Mouse (Mus musculus): ENCODE results near the gene Rbpms2. TPM values are rescaled to one million over a fixed set of nuclear protein-coding genes. Genes with fewer than 3 reads are reported as not detected.

The Rbpms2 gene
- polyA plus RNA-seq, 1 experiment from 2014 or later, result 98.2 TPM

DNA sequence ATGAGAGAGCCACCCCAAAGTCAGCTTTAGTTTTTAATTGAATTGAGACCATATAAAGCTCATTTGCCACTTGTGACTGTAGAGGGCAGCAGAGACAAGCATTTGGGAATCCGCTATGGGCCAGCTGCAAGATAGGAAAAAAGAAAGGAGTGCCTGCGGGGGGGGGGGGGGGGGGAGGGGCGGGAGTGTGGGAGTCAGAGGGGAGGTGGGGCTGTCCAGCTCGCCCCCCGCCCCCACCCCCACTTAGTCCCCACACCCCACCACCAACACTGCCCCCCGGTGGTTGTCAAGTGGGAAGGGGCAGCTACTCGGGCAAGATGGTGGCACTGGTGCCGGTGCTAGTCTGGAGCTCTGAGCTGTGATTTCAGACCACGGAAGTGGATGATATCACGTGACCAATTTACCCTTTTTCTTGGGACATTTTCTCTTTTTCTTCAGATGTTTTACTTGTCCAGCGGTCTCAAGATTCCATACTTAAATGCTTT, 30.6 kb upstream of the Rbpms2 start:
- Histone ChIP-seq H3K27ac (no peak overlapping the region), H3K4me3 (peak overlapping the region; percentile 28), H3K4me2 (peak overlapping the region; percentile 40; the same call in 1 of the 2 replicates), H3K9ac (no peak overlapping the region), H3K4me1 (replicated peaks) (0 out of 2 replicates have a peak, but pooled peaks cover 3% of the 10 kb centered on the region), H3K9me3 (replicated peaks) (no peaks in the 10 kb centered on the region), H3K36me3 (peaks cover 10% of the 10 kb centered on the region; the same call in 1 of the 2 replicates), H3K27me3 (no peaks in the 10 kb centered on the region)
- ATAC-seq (replicated peaks; ENCODE audit: insufficient number of reproducible peaks, insufficient read depth, low FRiP score, low read depth), result no peak
- 38% methylated on average over 6 of the region's 11 CpGs for WGBS

DNA sequence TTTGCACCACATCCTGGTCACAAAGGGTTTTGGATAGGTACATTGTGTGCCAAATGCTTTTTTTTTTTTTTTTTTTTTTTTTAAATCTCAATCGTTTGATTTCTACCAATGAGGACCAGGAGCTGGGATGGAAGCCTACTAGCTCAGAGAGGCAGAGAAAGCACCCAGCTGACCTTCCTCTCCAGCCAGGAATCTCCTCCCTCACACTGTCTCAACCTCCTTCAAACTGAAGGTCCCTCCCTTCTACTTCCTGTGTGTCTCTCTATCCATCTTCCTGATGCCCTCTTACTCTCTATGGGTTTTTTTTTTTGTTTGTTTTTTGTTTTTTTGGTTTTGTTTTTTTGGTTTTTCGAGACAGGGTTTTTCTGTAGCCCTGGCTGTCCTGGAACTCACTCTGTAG, 28.5 kb upstream of the Rbpms2 start:
- 66% methylated on average over 2 of the region's 2 CpGs for WGBS
- no peaks in the 10 kb centered on the region for H3K9me3 ChIP-seq (replicated peaks)
- no peaks in the 10 kb centered on the region for H3K27me3 ChIP-seq
- no peaks in the 10 kb centered on the region for H3K36me3 ChIP-seq
- H3K4me3 ChIP-seq, result no peak overlapping the region
- H3K9ac ChIP-seq, result no peak overlapping the region
- H3K4me1 ChIP-seq (replicated peaks), result peaks cover 7% of the 10 kb centered on the region
- no peak for ATAC-seq (replicated peaks; ENCODE audit: insufficient number of reproducible peaks, insufficient read depth, low FRiP score, low read depth)
- no peak overlapping the region for H3K27ac ChIP-seq
- H3K4me2 ChIP-seq, result no peak overlapping the region

DNA sequence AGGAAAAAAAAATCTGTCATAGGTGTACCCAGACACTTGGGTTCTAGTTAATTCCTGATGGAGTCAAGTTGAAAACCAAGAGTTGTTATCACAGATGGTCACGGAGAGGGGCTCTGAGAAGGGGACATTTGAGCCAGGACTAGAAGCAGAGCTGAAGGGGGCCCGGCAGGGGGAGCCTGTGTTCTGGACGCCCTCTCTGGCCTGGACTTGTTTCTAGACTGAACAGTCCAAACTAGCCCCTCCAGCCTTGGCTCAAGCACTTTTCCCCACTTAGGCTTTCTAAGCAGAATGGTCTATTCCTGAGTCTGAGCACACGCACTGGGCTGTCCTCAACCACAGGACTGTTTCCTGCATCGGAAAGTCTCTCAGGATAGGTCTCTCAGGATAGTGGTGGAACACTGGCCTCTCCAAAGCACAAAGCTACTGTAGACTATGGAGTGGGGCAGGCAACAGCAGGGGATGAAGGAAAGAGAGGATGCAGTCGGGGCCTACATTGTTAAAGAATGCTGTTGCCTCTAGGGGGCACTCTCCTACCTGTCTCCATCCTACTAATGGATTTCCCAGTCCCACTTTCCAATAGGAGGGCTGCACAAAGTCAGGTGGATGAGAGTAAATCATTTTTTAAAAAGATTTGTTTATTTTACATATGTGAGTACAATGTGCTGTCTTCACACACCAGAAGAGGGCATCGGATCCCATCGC, 25.9 kb upstream of the Rbpms2 start:
- ATAC-seq (replicated peaks; ENCODE audit: insufficient number of reproducible peaks, insufficient read depth, low FRiP score, low read depth), result no peak
- Histone ChIP-seq H3K36me3 (no peaks in the 10 kb centered on the region), H3K27me3 (no peaks in the 10 kb centered on the region), H3K4me2 (no peak overlapping the region), H3K27ac (no peak overlapping the region), H3K4me1 (replicated peaks) (peaks cover 15% of the 10 kb centered on the region), H3K4me3 (no peak overlapping the region), H3K9me3 (replicated peaks) (no peaks in the 10 kb centered on the region), H3K9ac (no peak overlapping the region)
- 52% methylated on average over 8 of the region's 8 CpGs for WGBS

DNA sequence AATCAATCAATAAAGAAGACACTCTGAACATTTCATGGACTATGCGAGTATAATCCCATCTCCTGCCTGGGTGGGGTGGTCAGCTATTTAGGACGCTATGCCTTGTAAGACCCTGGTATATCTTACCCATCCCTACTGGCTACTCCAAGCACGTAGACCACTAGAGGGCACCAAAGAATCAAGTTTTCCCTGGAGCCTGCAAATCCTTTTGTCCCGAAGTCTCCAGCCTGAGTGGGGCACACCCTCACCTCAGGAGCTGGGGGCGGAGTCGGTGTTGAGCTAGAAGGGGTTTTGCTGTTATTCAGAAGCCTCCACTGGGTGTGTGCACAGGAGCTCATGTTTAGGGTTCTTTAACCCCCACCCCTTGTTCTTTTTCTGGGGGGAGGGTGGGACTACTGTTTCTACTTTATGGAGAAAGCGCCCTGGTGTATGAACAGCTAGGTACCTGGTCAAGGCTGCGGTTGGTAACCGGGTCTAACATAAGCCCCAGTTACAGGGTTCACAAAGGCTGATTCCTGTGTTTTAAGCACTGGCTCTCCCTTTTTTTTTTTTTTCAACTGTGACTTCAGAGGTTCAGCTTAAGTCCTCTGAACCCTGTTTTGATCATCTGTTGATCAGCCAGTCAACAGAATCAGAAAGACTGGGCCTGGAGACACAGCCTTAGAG, 23.8 kb upstream of the Rbpms2 start:
- H3K36me3 ChIP-seq, result no peaks in the 10 kb centered on the region
- H3K4me1 ChIP-seq (replicated peaks), result peaks cover 12% of the 10 kb centered on the region
- H3K9me3 ChIP-seq (replicated peaks), result no peaks in the 10 kb centered on the region
- H3K9ac ChIP-seq, result no peak overlapping the region
- 6% methylated on average over 9 of the region's 9 CpGs for WGBS
- ATAC-seq (replicated peaks; ENCODE audit: insufficient number of reproducible peaks, insufficient read depth, low FRiP score, low read depth), result peak; percentile 36; the same call in 1 of the 2 replicates
- peak overlapping the region; percentile 12; the same call in 1 of the 2 replicates for H3K4me3 ChIP-seq
- H3K4me2 ChIP-seq, result peak overlapping the region; percentile 53
- no peak overlapping the region for H3K27ac ChIP-seq
- H3K27me3 ChIP-seq, result no peaks in the 10 kb centered on the region

DNA sequence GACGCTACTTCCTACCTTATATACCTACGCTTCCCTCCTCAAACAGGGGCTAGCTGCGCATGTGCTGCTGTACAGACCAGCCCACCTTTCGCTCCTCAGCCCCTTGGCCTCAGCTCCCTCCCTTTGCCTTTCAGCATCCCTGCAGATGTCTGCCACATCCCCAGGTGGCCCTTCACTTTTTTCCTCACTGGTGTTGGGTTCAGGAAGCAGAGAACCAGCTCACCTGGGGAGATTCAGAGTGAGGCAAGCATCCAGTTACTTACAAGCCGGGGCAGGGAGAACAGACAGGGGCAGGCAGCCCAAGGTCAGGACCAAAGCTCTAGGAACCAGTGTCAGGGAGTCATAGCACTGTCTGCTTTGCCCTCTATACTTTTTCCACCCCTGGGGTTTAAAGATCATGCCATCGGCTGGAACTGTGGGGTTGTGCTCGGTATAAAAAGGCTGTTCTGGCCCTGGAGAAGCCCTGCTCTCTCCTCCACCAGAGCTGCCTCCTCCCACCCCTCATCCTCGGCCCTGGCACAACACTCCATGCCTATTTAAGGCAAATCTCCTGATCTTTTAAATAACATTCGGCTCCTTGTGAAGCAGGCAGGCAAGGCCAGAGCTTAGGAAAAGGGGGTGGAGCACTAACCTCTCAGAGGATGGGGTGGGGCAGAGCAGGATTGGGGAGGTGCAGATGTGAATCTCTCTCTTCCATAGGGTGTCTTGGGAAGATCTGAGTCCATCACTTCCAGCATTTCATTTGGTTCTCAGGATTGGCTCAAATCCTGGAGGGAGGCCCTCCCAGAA, 22.9 kb upstream of the Rbpms2 start:
- ATAC-seq (replicated peaks; ENCODE audit: insufficient number of reproducible peaks, insufficient read depth, low FRiP score, low read depth), result no peak

DNA sequence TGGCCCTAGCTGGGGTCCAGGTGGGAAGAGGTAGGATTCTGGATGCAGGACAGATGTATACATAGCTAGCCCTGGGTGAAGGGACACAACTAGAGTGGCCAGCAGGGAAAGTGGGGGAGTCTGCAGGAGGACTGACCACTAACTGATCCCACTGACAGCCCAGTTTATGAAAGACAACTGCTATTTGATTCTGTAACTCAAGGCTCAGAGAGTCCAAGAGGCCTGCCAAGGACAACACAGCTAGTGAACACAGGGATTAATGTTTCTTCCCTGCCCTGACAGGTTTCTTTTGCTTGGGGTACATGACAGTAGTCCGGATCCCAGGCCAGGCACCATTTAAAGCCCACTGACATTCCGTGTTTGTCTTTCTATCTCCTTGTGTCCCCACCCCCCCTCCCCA, 22.3 kb upstream of the Rbpms2 start:
- no peaks in the 10 kb centered on the region for H3K9me3 ChIP-seq (replicated peaks)
- H3K4me3 ChIP-seq, result no peak overlapping the region
- no peak overlapping the region for H3K4me2 ChIP-seq
- H3K36me3 ChIP-seq, result no peaks in the 10 kb centered on the region
- ATAC-seq (replicated peaks; ENCODE audit: insufficient number of reproducible peaks, insufficient read depth, low FRiP score, low read depth), result no peak
- H3K27ac ChIP-seq, result no peak overlapping the region
- H3K4me1 ChIP-seq (replicated peaks), result peaks cover 12% of the 10 kb centered on the region
- WGBS, result 23% methylated on average over 2 of the region's 2 CpGs
- no peak overlapping the region for H3K9ac ChIP-seq
- no peaks in the 10 kb centered on the region for H3K27me3 ChIP-seq

More for the DNA sequence above, 22.9 kb upstream of the Rbpms2 start:
- no peak overlapping the region for H3K27ac ChIP-seq
- H3K36me3 ChIP-seq, result no peaks in the 10 kb centered on the region
- peaks cover 12% of the 10 kb centered on the region for H3K4me1 ChIP-seq (replicated peaks)
- no peaks in the 10 kb centered on the region for H3K27me3 ChIP-seq
- H3K4me2 ChIP-seq, result no peak overlapping the region
- no peak overlapping the region for H3K9ac ChIP-seq
- WGBS, result 45% methylated on average over 9 of the region's 9 CpGs
- H3K4me3 ChIP-seq, result no peak overlapping the region
- no peaks in the 10 kb centered on the region for H3K9me3 ChIP-seq (replicated peaks)

DNA sequence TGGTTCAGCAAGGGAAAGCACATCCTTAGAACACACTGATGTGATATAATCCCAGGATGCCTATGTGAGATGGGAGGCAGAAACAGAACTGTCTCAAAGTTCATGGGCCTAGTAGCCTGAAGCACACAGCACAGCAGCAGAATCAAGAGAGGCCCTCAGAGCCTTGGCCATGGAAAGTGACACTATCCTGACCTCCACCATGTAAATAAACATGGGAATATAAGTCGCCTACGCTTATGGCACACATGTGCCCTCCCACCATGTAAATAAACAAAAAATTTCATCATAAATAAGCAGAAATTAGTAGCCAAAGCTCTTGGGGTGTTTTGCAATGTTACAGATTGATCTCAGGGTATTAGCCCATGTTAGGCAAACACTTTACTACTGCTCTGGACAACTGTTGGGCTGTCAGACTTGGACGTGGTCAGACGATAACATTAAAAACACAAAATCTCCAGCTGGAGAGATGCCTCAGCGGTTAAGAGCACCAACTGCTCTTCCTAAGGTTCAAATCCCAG, 17.4 kb upstream of the Rbpms2 start:
- no peak overlapping the region for H3K4me2 ChIP-seq
- H3K9me3 ChIP-seq (replicated peaks), result no peaks in the 10 kb centered on the region
- H3K4me1 ChIP-seq (replicated peaks), result peaks cover 7% of the 10 kb centered on the region; the same call in 1 of the 2 replicates
- no peak for ATAC-seq (replicated peaks; ENCODE audit: insufficient number of reproducible peaks, insufficient read depth, low FRiP score, low read depth)
- no peaks in the 10 kb centered on the region for H3K36me3 ChIP-seq
- H3K27me3 ChIP-seq, result no peaks in the 10 kb centered on the region
- no peak overlapping the region for H3K9ac ChIP-seq
- whole genome bisulfite sequencing, result 82% methylated on average over 5 of the region's 5 CpGs
- H3K27ac ChIP-seq, result no peak overlapping the region
- H3K4me3 ChIP-seq, result no peak overlapping the region

DNA sequence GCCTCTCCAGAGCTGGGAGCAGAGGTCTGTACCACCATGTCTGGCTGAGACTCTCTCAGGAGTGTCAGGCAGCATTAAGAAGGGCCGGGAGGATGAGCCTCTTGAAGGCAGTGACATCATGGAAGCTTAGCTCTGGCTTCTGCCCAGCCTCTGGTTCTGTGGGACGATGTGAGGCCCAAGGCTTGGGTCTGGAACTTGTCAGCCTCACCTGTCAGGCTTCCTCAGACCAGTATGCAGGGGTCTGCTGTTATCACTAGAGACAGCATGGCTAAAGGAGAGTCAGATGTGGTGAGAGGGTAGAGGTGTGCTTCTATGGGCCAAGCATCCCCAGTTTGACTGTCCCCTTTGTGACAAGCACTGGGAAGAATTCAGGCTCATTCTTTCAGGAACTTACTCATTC, 16.4 kb upstream of the Rbpms2 start:
- no peaks in the 10 kb centered on the region for H3K9me3 ChIP-seq (replicated peaks)
- no peak overlapping the region for H3K9ac ChIP-seq
- 16% methylated on average over 2 of the region's 2 CpGs for WGBS
- H3K36me3 ChIP-seq, result no peaks in the 10 kb centered on the region
- H3K27me3 ChIP-seq, result no peaks in the 10 kb centered on the region
- H3K4me3 ChIP-seq, result no peak overlapping the region
- no peak overlapping the region for H3K4me2 ChIP-seq
- peak overlapping the region; percentile 55; the same call in 1 of the 2 replicates for H3K27ac ChIP-seq
- peak; percentile 76; the same call in 1 of the 2 replicates for ATAC-seq (replicated peaks; ENCODE audit: insufficient number of reproducible peaks, insufficient read depth, low FRiP score, low read depth)
- H3K4me1 ChIP-seq (replicated peaks), result peaks cover 7% of the 10 kb centered on the region; the same call in 1 of the 2 replicates

DNA sequence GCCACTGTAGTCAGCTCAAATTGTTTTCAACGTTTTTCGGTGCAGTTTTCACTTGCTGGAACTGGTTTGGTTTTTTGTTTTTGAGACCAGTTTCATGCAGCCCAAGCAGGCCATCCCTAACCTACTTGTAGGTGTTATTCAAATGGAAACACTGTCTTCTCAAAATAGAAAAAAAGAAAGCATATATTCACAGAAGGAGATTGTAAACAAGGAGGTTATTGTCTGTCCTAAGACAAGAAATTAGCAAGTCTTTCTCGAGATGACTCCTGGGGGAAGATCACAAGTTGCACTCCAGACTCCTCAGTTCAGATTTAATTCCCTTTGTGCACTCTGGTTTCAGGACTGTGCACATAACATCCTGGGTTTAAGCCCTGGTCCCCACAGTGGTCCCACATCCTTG, 10.1 kb upstream of the Rbpms2 start:
- Histone ChIP-seq H3K27ac (no peak overlapping the region), H3K9ac (no peak overlapping the region), H3K4me3 (no peak overlapping the region), H3K4me2 (no peak overlapping the region), H3K36me3 (no peaks in the 10 kb centered on the region), H3K9me3 (replicated peaks) (no peaks in the 10 kb centered on the region), H3K4me1 (replicated peaks) (no peaks in the 10 kb centered on the region), H3K27me3 (no peaks in the 10 kb centered on the region)
- WGBS, result 64% methylated on average over 3 of the region's 3 CpGs
- no peak for ATAC-seq (replicated peaks; ENCODE audit: insufficient number of reproducible peaks, insufficient read depth, low FRiP score, low read depth)

DNA sequence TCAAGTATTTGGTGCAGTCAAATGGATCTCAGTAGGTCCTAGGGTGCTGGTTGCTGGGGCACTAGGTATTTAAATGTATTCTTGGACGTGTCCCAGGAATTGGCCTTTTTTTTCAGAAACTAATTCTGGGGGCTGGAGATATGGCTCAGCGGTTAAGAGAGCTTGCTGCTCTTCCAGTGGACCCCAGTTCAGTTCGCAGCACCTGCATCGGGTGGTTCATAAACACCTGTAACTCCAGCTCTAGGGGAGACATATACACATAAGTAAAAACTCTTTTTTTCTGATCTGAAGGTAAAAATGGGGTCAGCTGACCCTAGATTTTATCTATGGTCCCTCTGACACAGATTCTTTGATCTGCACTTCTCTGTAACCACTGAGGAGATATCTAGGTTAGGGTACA, 8.3 kb upstream of the Rbpms2 start:
- H3K4me1 ChIP-seq (replicated peaks), result no peaks in the 10 kb centered on the region
- no peaks in the 10 kb centered on the region for H3K9me3 ChIP-seq (replicated peaks)
- no peak overlapping the region for H3K9ac ChIP-seq
- WGBS, result 82% methylated on average over 4 of the region's 4 CpGs
- H3K4me2 ChIP-seq, result no peak overlapping the region
- no peak for ATAC-seq (replicated peaks; ENCODE audit: insufficient number of reproducible peaks, insufficient read depth, low FRiP score, low read depth)
- H3K27ac ChIP-seq, result no peak overlapping the region
- no peaks in the 10 kb centered on the region for H3K36me3 ChIP-seq
- no peaks in the 10 kb centered on the region for H3K27me3 ChIP-seq
- H3K4me3 ChIP-seq, result no peak overlapping the region

DNA sequence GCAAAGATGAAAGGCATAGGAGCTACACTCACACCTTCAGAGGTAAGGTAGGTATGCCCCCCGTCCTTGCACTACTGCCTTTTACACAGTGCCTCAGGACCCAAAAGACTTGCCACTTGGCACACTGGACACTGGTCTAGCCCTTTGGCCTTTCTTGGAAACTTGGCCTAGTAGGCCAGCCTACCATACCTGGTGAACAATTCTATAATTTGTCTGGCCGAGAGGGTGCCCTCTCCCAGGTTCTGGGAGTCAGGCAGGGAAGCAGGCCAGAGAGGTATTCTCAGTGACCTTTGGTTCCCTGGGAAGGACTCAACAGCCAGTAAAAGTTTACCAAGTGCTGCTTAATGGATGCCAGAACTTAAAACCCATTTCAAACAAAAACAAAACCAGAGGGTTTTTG, 7.8 kb upstream of the Rbpms2 start:
- H3K4me1 ChIP-seq (replicated peaks), result no peaks in the 10 kb centered on the region
- ATAC-seq (replicated peaks; ENCODE audit: insufficient number of reproducible peaks, insufficient read depth, low FRiP score, low read depth), result no peak
- no peak overlapping the region for H3K4me3 ChIP-seq
- no peak overlapping the region for H3K4me2 ChIP-seq
- H3K27me3 ChIP-seq, result no peaks in the 10 kb centered on the region
- H3K36me3 ChIP-seq, result no peaks in the 10 kb centered on the region
- H3K9me3 ChIP-seq (replicated peaks), result no peaks in the 10 kb centered on the region
- no peak overlapping the region for H3K9ac ChIP-seq
- no peak overlapping the region for H3K27ac ChIP-seq
- 77% methylated on average over 2 of the region's 2 CpGs for WGBS

Measured in heart, embryonic 15.5 days (tissue).